Mouse (Mus musculus) hematopoietic stem cell, adult 5-6 weeks (primary cell): ENCODE data around the gene Lce3f. TPM values are rescaled to one million over a fixed set of nuclear protein-coding genes. Genes with fewer than 3 reads are reported as not detected.

Source experiments
- total RNA-seq: library from RNA; stranded (forward); fragments of 172-1452, 232-1000 nt; gene quantifications from 2 replicates; pipeline ENCODE4 v1.2.3, GENCODE M21; 2017

Gene Lce3f
- total RNA-seq, 1 experiment from 2014 or later, result not detected

Other genes with a start within 250 kb of the Lce3f start
- not detected in 2 replicates for gene Lce1g, start 239.9 kb upstream of the Lce3f start, total RNA-seq
- gene Lce1h, start 227.2 kb upstream of the Lce3f start, total RNA-seq, result not detected in 2 replicates
- gene Lce1i, start 213.3 kb upstream of the Lce3f start, total RNA-seq, result not detected in 2 replicates
- not detected in 2 replicates for gene Lce1j, start 201.7 kb upstream of the Lce3f start, total RNA-seq
- gene Lce1k, start 184.3 kb upstream of the Lce3f start, total RNA-seq, result not detected in 2 replicates
- not detected in 2 replicates for gene Kprp, start 165.0 kb upstream of the Lce3f start, total RNA-seq
- not detected in 2 replicates for gene Lce1l, start 140.9 kb upstream of the Lce3f start, total RNA-seq
- gene 2310050C09Rik, start 122.0 kb upstream of the Lce3f start, total RNA-seq, result not detected in 2 replicates
- not detected in 2 replicates for gene Lce3a, start 66.0 kb upstream of the Lce3f start, total RNA-seq
- gene Lce3b, start 59.2 kb upstream of the Lce3f start, total RNA-seq, result not detected in 2 replicates
- not detected in 2 replicates for gene Lce3c, start 47.7 kb upstream of the Lce3f start, total RNA-seq
- not detected in 2 replicates for gene Lce3d, start 34.8 kb upstream of the Lce3f start, total RNA-seq
- not detected in 2 replicates for gene Lce3e, start 25.2 kb upstream of the Lce3f start, total RNA-seq
- not detected in 2 replicates for gene Crct1, start 23.5 kb downstream of the Lce3f start, total RNA-seq
- gene Lce1m, start 26.8 kb downstream of the Lce3f start, total RNA-seq, result not detected in 2 replicates
- not detected in 2 replicates for gene Gm4858, start 76.6 kb downstream of the Lce3f start, total RNA-seq
- not detected in 2 replicates for gene Crnn, start 152.6 kb downstream of the Lce3f start, total RNA-seq
- gene Flg2, start 205.1 kb downstream of the Lce3f start, total RNA-seq, result not detected in 2 replicates